Mouse (Mus musculus) thymus, postnatal 36 days (tissue): ENCODE data around the gene Leng8.
"Not testable (repeated sequence)": the region's sequence is repeated elsewhere in the genome, so short reads cannot be mapped to it uniquely, and the experiment has no call there.

ENCODE experiments used
- DNase-seq, 2 experiments: peaks; one replicate each; pipeline ENCODE4 v3.0.0; 2022; ENCODE audit warnings: mixed read lengths in 2 of 2

The Leng8 gene

DNA sequence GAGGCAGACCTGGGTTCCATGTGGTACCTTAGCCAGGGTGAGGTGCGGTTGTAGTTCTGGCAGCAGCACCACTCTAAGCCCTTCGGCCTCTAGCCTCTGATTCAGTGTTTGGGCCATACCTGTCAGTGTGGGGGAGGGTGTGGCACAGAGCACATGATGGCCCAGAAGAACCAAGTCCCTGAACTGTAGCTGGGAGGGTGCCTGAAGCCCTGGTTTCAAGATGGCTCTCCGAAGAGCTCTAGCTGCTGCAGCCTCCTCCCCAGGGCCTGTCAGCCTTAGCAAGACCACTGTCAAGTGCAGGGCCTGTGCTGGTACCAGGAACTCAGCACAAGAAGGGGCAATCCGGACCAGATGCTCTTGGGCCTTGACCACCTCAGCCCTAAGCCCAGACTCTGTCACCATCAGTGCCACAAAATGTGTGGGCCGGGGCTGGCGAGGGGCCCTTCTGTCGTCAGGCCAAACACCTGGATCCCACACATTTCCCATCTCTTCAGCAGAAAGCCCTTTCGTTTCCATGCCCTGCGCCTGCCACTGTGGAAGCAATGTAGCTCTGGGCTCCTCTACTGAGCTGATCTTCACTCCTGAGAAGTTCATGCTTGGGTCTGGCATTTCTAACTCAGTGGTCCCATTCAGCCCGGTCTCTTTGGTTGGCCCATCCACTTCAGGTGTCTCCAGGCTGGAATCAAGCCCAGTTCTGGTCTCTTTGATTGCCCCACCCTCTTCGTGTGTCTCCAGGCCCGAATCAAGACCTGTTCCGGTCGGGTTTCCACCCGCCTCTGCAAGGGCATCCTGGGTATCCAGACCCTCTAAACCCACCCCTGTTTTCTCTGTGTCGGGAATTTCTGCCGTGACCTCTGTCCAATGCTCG lies 11.7 kb downstream of the Leng8 start:
- peak in 1 of 2 experiments; percentile 24 for DNase-seq

DNA sequence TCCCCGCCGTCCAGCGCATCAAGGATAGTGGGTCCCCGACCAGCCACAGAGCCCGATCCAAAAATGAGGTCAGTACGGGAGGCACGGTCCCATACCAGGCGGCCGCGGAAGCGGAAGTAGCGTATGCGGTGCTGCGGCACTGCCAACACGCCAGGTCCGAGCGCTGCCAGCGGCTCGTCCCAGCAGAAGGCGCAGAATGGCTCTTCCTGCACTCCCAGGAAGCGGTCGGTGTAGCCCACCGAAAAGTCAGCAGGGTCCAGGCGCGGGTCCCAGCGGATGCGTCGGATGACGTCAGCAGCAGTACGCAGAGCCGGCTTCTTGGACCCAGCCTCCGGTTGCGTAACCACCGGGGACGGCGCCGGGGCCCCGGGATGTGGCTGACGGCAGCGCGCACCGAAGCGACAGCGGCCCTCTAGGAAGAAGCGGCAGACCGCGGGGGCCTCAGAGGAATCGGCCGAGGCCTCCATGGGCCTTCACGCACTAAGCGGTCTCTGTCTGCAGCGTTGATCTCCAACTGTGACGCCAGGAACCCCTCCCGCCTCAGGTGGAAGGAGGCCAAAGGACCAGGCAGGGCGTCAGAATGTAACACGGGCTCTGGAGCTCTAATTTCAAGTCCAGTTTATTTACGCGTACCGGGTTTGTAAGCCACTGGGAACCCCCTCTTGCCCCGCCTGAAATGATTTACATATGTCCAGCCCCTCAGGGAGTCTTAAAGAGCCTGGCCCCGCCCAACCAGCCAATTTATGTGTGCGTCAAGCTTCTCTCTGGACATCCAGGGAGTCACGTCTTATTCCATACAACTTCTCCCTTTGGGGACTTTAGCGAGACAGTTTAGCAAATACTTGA lies 12.6 kb downstream of the Leng8 start:
- DNase-seq, result peak; percentile 73 to 81

DNA sequence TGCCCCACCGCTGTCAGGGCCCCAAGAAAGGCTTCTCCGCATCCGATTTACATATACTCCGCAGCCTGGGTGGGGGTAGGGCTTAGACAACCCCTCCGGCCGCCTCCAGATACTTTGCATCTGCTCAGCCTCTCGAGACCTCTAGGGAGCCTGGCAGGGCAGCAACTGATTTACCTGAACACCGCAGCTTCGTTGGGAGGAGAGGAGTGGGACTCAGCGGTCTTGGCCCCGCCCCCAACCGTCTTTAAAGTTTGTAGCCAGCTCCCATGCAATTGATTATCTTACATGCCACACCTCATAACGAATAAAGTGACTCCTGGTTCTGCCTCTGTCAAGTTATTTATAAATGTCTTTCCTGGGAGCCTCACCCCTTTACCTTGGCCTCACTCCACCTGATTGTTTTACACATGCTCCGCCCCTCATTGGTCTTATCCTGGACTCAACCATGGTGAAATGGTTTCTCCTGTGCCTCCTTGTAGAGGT lies 13.3 kb downstream of the Leng8 start, which contains the start of gene Leng9:
Gene Leng9, minus strand, starts transcription at position 316 of the 483 bp plus-strand sequence.
- DNase-seq, result peak in 1 of 2 experiments; percentile 51

GRCm38 (mm10) chr7:4150811-4151221 lies 14.0 kb downstream of the Leng8 start:
- no peak for DNase-seq

DNA sequence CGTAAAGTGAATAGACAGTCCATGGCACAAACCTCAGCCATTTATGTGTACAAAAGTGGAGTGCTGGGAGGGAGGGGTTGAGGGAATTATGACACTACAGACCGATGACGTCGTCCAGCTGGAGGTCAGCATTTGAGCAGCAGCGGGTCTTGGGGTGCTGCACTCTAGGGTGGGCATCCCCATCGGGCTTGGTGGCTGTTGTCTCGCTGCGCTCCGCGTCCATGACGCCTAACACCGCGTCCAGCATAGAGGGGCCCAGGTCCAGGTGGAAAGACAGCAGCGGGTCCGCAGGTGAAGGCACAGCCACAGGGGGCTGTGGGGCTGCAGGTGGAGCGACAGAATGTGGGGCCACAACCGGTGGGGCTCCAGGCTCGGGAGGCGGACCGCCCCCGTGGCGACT lies 14.4 kb downstream of the Leng8 start:
- DNase-seq, result no peak

GRCm38 (mm10) chr7:4154356-4154755 lies 17.5 kb downstream of the Leng8 start:
- no peak for DNase-seq

- no peak for DNase-seq
These were observed 18.1 kb downstream of the Leng8 start for GRCm38 (mm10) chr7:4154976-4155375.

GRCm38 (mm10) chr7:4161596-4161995 lies 24.8 kb downstream of the Leng8 start:
- DNase-seq, result not testable (repeated sequence)

DNA sequence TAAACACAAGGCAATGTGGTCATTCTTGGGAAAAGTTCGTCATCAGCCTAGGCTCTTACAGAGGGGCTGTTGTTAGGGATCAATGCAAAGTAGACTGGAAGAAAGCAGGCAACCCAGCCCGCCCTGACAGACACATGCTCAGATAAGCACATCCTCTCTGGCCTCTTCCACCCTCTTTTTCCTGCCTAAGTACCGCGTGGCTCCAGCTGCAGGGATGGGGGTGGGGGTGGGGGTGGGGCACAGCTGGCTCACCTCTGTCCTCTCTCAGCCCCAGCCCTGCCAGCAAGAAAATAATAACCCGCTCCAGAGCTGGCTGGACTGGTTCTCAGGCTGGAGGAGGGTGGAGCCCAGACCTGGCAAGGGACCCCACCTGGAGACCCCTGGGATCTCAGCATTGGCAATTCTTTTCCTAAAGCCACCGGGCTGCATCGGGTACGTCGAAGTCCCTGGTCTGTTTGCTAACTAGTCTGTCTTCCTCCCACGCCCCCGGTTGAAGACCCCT lies 26.8 kb downstream of the Leng8 start:
- no peak for DNase-seq

DNA sequence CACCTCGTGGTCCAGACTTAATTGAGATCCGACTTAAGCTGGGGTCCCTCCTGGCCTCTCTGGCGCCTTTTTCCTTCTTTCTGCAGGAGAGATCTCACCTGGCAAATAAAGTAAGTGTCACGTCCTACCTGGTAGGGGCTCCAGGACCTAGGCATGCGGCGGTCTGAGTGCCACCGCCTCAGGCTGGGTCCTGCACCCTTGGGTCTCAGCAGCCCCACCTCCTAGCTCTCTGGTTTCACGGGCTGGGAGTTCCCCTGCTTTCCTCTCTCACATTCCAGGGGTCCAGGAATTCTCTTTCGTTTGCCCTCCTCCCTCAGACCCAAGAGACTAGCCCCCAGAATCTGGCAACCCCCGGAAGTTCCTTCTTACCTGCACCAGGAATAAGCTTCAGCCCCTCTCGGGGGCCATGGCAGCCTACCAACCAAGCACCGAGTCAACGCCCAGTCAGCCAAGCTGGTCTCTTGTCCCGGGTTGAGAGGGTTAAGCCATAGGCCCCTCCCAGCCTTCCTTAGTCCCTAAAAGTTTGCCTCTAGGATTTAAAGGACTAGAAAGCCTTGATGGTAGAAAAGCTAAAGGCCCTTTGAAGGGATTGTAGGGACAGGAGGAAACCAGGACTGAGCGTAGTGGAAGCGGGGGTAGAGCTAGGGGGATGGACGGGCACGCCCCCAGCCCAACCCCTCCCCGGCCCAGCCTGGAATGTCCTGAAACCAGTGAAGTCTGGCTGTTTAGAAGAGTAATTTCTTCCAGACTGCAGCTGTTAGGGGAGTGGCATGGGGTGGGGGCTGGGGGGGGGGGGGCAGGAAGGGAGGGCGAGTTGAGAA lies 27.5 kb downstream of the Leng8 start, which contains the start of gene Cdc42ep5:
Gene Cdc42ep5, minus strand, starts transcription at position 771 of the 821 bp plus-strand sequence.
- no peak for DNase-seq

GRCm38 (mm10) chr7:4165286-4165685 lies 28.4 kb downstream of the Leng8 start:
- no peak for DNase-seq

GRCm38 (mm10) chr7:4167098-4167497 lies 30.3 kb downstream of the Leng8 start:
- no peak for DNase-seq

DNA sequence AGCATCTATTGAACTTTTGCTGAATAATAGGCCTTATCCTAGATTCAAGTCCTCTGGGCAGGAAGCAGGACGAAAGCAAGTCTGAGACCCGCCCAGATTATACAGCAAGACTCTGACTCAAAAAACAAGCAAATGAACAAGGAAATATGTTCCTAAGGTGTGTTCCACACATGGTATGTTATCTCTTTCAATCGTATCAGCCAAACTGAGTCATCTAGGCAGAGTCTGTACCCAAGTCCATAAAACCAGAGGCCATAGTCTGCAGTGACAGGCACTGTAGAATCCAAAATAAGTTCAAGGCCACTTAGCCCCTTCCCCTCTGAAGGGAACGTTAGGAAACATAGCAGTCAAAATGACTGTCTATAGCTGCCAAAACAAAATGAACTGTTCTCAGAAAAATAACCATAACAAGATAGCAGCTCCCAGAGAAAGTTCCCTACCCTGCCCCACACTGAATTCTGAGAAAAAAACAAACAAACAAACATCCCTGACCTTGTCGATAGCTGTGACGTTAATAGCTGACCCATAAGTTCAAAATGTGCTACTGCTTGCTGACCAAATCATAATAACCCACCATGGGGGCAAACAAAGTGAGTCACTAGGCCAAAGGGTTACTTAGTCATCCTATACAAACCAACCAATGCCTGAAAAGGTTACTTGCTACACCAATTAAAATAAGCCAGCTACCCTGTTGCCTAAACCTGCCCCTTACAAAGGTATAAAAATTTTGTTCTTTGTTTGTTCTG lies 33.5 kb downstream of the Leng8 start:
- no peak for DNase-seq

DNA sequence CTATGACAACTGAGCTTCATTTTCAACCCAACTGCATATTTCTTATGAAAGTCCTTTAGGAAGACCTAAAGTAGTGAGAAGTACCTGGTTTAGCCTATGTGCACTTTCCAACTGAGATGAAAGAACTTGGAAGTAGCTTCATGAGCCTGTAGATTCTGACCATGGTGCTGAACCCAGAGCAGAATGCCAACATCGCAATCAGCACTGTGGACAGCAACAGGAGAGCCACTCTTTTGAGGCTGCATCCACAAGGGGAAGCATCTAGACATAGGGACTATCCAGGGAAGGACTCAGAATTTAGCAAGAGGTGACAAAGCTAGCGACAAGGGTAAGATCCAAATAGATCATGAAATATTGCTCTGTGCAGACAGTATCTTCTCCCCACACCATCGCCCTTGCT lies 41.6 kb downstream of the Leng8 start:
- no peak for DNase-seq
